Mouse (Mus musculus) left cerebral cortex, adult 8-10 months (tissue): Measurements from ENCODE around the gene Hpse2. TPM values are rescaled to one million over a fixed set of nuclear protein-coding genes. Genes with fewer than 3 reads are reported as not detected.

Experiments
- DNase-seq, 2 experiments: peaks; one replicate each; pipeline ENCODE4 v3.0.0; 2022; ENCODE audit warnings: low spot score in 2 of 2
- total RNA-seq, 4 experiments: library from RNA; stranded (reverse); gene quantifications; 2 replicates each; pipeline ENCODE4 v1.2.4; 2022

The Hpse2 gene
- total RNA-seq, 4 experiments from 2014 or later = 0.08 to 0.13 (median 0.09) TPM; not detected in 1

DNA sequence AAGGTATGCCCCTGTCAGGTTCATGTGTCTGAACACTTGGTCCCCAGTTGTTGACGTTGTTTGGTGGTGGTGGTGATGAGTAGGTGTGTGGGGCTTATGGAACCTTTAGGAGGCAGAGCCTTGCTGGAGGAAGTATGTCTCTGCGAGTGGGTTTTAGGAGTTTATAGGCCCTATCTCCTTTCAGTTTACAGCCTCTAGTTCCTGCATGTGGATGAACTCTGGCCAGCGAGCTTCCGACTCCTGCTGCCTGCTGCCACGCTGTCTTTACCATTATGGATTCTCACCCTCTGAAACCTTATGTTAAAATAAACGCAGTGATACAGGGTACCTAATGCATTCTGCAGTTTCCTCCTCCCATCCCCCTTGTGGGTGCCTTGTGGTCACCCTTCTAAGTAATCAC lies 648.4 kb downstream of the Hpse2 start:
- no peak for DNase-seq

DNA sequence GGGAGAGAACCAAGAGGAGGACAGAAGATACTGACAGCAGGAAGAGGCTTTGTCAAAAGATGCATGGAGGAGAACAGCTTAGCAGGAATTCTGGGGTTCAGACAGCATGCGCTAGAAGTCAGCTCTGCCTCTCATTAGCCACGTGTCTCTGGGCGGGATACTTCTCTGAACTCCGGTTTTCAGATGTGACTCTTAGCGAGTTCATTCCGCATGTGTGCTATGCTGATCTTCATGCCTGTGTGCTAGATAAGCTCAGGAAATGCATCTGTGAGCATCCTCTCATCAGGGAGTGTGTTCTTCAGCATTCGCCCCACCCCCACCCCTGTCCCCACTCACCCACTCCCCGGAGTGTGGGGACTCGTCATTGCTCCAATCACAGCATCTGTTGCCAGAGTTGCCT lies 650.4 kb downstream of the Hpse2 start:
- DNase-seq = no peak

Other genes starting within 250 kb of the Hpse2 start
- gene Cnnm1, start 52.1 kb upstream of the Hpse2 start, total RNA-seq = 100 to 1,000 TPM in 1 of 4 experiments, 10 to 100 TPM in 3; 92.3 to 104 (median 96.8) TPM
- gene Got1, start 136.2 kb upstream of the Hpse2 start, total RNA-seq = 100 to 1,000 TPM; 390 to 413 (median 399) TPM
- gene Nkx2-3, start 224.0 kb upstream of the Hpse2 start, total RNA-seq = not detected